Mouse (Mus musculus): Measurements from ENCODE around the gene Mctp2. TPM values are rescaled to one million over a fixed set of nuclear protein-coding genes. Genes with fewer than 3 reads are reported as not detected.

The Mctp2 gene
- total RNA-seq, 2 experiments from 2014 or later: 0.10 TPM; not detected in 1

- DNase-seq (ENCODE audit: low spot score in 2 of 2): no peak
These were observed 124.8 kb downstream of the Mctp2 start for GRCm38 (mm10) chr7:72181651-72182050.

- DNase-seq (ENCODE audit: low spot score in 2 of 2): no peak
These were observed 137.1 kb downstream of the Mctp2 start for GRCm38 (mm10) chr7:72169320-72169719.

GRCm38 (mm10) chr7:72165726-72166701 lies 140.4 kb downstream of the Mctp2 start:
- DNase-seq (ENCODE audit: low spot score in 2 of 2): no peak

- no peak for DNase-seq (ENCODE audit: low spot score in 2 of 2)
These were observed 144.2 kb downstream of the Mctp2 start for GRCm38 (mm10) chr7:72162256-72162655.

- no peak for DNase-seq (ENCODE audit: low spot score in 2 of 2)
These were observed 146.8 kb downstream of the Mctp2 start for GRCm38 (mm10) chr7:72159513-72160063.

GRCm38 (mm10) chr7:72150799-72151708 lies 155.4 kb downstream of the Mctp2 start:
- DNase-seq (ENCODE audit: low spot score in 2 of 2): no peak

- DNase-seq (ENCODE audit: low spot score in 2 of 2): no peak
These were observed 157.3 kb downstream of the Mctp2 start for GRCm38 (mm10) chr7:72149073-72149472.

GRCm38 (mm10) chr7:72146849-72147248 lies 159.6 kb downstream of the Mctp2 start:
- no peak for DNase-seq (ENCODE audit: low spot score in 2 of 2)

GRCm38 (mm10) chr7:72145726-72146520 lies 160.5 kb downstream of the Mctp2 start:
- no peak for DNase-seq (ENCODE audit: low spot score in 2 of 2)

GRCm38 (mm10) chr7:72138701-72139100 lies 167.7 kb downstream of the Mctp2 start:
- DNase-seq (ENCODE audit: low spot score in 2 of 2): no peak

GRCm38 (mm10) chr7:72120986-72121385 lies 185.4 kb downstream of the Mctp2 start:
- DNase-seq (ENCODE audit: low spot score in 2 of 2): no peak

- DNase-seq (ENCODE audit: low spot score in 2 of 2): no peak
These were observed 186.7 kb downstream of the Mctp2 start for GRCm38 (mm10) chr7:72119713-72120112.

- no peak for DNase-seq (ENCODE audit: low spot score in 2 of 2)
These were observed 188.9 kb downstream of the Mctp2 start for GRCm38 (mm10) chr7:72117376-72118077.

GRCm38 (mm10) chr7:72115073-72115472 lies 191.3 kb downstream of the Mctp2 start:
- DNase-seq (ENCODE audit: low spot score in 2 of 2): no peak

- no peak for DNase-seq (ENCODE audit: low spot score in 2 of 2)
These were observed 195.8 kb downstream of the Mctp2 start for GRCm38 (mm10) chr7:72110578-72110977.

- DNase-seq (ENCODE audit: low spot score in 2 of 2): no peak
These were observed 197.6 kb downstream of the Mctp2 start for GRCm38 (mm10) chr7:72108639-72109399.

- no peak for DNase-seq (ENCODE audit: low spot score in 2 of 2)
These were observed 202.2 kb downstream of the Mctp2 start for GRCm38 (mm10) chr7:72104170-72104569.

- DNase-seq (ENCODE audit: low spot score in 2 of 2): no peak
These were observed 202.8 kb downstream of the Mctp2 start for GRCm38 (mm10) chr7:72103654-72104053.

- no peak for DNase-seq (ENCODE audit: low spot score in 2 of 2)
These were observed 205.7 kb downstream of the Mctp2 start for GRCm38 (mm10) chr7:72100683-72101082.

All from gastrocnemius, postnatal 4 days (tissue).